Mouse (Mus musculus): ENCODE results near the gene Pip4k2c.

DNA sequence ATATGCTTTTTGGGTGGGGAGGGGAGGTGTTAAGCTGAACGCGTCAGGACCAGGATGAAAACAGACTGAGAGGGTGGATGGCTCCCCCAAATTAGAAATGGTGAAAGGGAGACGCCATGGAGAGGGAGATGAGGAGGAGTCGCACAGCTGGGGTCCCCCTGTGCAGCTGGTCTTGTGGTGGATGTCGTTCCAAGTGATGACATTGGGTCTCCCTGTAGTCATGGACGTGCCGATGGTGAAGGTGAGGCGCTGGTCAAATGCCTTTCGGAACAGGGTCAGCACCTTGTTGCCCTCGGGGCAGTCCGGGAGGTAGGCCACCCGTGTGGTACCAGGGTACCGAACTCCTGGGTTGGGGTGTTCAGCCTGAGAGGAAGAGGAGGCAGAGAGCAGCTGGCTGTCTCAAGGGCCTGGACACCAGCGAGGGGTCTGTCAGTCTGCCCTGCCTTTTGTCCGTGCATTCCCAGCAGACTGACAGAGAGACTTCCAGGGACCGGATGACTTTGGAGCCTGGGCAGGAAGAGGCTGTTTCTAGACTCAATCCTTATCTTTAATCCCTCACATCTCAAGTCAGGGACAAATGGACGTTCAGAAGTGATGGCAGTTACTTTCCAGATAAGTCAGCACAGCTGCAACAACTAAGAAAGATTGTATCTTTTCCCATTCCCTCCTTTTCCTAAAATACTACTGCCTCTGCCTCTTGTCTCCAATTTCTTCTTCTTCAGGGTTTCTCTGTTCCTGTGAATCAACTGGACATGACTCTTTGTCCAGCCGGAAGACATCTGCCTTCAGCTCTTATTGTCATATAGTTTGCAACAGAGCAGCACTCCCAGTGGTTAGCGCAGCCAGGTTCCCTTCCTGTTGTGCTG is 20.0 kb downstream of the Pip4k2c start:
- TF ChIP-seq CTCF (IDR thresholded peaks at IDR 0.05; ENCODE audit: control insufficient read depth, insufficient read depth, insufficient replicate concordance, low read depth, low read length) (no peak), POLR2A (IDR thresholded peaks at IDR 0.05; ENCODE audit: control insufficient read depth, low read depth, low read length) (no peak)

All from testis, adult 2 months (tissue).